Mouse (Mus musculus): ENCODE measurements around the gene Whrn. TPM values are rescaled to one million over a fixed set of nuclear protein-coding genes. Genes with fewer than 3 reads are reported as not detected.

Gene Whrn
- polyA plus RNA-seq, 1 experiment, result 28.9 TPM

DNA sequence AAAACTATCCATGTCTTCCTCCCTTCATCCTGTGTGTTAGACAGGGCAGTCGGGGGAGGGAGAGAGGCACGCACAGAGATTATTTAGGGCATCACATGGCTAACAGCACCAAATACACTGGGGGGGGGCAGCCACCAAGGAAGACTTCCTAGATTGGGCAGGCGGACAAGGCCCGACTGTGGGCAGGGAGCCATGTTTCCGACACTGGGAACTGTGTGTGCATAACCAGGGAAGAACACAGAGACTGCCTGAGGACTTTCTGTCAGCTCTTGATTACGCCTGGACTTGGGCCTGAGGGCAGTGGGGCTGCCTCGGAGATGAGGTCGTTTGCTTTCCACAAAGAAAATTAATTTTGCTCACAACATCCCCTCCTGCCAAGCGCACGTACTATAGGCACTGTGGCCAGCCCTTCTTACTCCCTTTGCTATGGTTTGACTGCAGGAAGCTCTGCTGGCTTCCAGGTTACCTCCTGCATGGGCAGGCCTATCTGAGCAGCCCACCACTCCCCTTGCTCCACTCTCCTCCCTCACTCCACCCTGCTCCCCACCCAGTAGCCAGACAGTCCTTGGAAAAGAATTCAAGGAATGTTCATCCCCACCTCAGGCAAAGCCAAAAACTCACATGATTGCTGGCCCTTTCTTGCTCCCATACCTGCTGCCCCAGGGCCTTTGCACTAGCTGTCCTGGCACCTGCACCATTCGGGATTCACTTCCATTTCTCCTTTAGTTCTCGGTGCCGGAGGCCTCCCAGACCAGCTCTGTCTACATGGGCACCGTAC lies 75.5 kb downstream of the Whrn start:
- TF ChIP-seq MYOG (IDR thresholded peaks at IDR 0.05; ENCODE audit: control insufficient read depth, extremely low read depth, insufficient read length) (no peak), MAX (IDR thresholded peaks at IDR 0.05) (no peak), MYOD1 (IDR thresholded peaks at IDR 0.05; ENCODE audit: control insufficient read depth, insufficient read length, low read depth) (no peak)

GRCm38 (mm10) chr4:63418270-63418669 lies 77.5 kb downstream of the Whrn start:
- Histone ChIP-seq H3K4me3 (ENCODE audit: insufficient read depth, poor library complexity, severe bottlenecking) (no peak overlapping the region), H3K27me3 (ENCODE audit: control insufficient read depth, insufficient read depth, insufficient read length) (no peaks in the 10 kb centered on the region), H3K79me2 (ENCODE audit: control insufficient read depth, insufficient read depth) (no peaks in the 10 kb centered on the region), H3K79me3 (ENCODE audit: low read depth) (no peaks in the 10 kb centered on the region), H3ac (ENCODE audit: control insufficient read depth, insufficient read length, low read depth) (no peak overlapping the region), H3K36me3 (ENCODE audit: control insufficient read depth, insufficient read depth) (no peaks in the 10 kb centered on the region)
- TF ChIP-seq USF1 (IDR thresholded peaks at IDR 0.05; ENCODE audit: low read depth), result no peak
- no peak for TF ChIP-seq FOSL1 (IDR thresholded peaks at IDR 0.05; ENCODE audit: insufficient read depth, low read length, poor library complexity, severe bottlenecking)
- TF ChIP-seq CEBPB (IDR thresholded peaks at IDR 0.05; ENCODE audit: low read depth), result no peak
- TF ChIP-seq CTCF (IDR thresholded peaks at IDR 0.05; ENCODE audit: control insufficient read depth, insufficient read depth, insufficient read length), result no peak
- TF ChIP-seq MAX (IDR thresholded peaks at IDR 0.05), result no peak
- no peak for TF ChIP-seq MYOD1 (IDR thresholded peaks at IDR 0.05; ENCODE audit: control insufficient read depth, insufficient read length, low read depth)
- TF ChIP-seq MYOG (IDR thresholded peaks at IDR 0.05; ENCODE audit: control insufficient read depth, extremely low read depth, insufficient read length), result no peak

More for the DNA sequence above, 75.5 kb downstream of the Whrn start:
- Histone ChIP-seq H3ac (ENCODE audit: control insufficient read depth, insufficient read length, low read depth) (no peak overlapping the region), H3K79me3 (ENCODE audit: low read depth) (no peaks in the 10 kb centered on the region), H3K79me2 (ENCODE audit: control insufficient read depth, insufficient read depth) (no peaks in the 10 kb centered on the region), H3K4me3 (ENCODE audit: insufficient read depth, poor library complexity, severe bottlenecking) (no peak overlapping the region), H3K36me3 (ENCODE audit: control insufficient read depth, insufficient read depth) (no peaks in the 10 kb centered on the region), H3K27me3 (ENCODE audit: control insufficient read depth, insufficient read depth, insufficient read length) (no peaks in the 10 kb centered on the region)

DNA sequence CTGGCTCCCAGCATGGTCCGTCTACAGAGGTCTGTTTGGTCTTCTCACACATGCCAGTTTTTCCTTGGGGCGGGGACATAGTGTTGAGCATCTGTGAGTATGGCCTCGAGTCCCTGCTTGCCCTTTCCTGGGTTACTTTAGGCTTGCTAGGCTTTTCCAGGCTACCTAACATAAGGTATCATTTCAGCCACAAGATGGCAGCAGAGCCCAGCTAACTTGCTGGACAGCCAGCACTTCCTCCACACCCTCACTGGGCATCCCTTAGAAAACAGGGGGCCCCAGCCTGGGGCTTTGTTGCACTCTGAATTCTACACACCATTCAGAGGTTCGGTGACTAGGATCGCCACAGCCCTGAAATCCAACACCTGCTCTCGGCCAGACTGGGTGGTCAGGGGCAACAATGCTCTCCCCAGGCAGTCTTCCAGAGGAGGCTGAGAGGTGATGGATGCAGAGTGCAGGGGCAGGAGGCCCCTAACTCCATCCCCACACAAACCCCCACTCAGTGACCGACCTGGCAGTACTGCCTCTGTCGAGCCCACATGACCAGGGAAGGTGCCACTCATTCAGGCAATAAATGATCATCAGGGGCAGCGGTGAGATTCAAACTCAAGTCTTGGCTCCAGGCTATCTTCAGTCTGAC lies 78.4 kb downstream of the Whrn start:
- H3ac ChIP-seq (ENCODE audit: control insufficient read depth, insufficient read length, low read depth), result no peak overlapping the region
- no peak overlapping the region for H3K4me3 ChIP-seq (ENCODE audit: insufficient read depth, poor library complexity, severe bottlenecking)
- H3K27me3 ChIP-seq (ENCODE audit: control insufficient read depth, insufficient read depth, insufficient read length), result no peaks in the 10 kb centered on the region
- H3K79me2 ChIP-seq (ENCODE audit: control insufficient read depth, insufficient read depth), result no peaks in the 10 kb centered on the region
- no peaks in the 10 kb centered on the region for H3K36me3 ChIP-seq (ENCODE audit: control insufficient read depth, insufficient read depth)
- TF ChIP-seq FOSL1 (IDR thresholded peaks at IDR 0.05; ENCODE audit: insufficient read depth, low read length, poor library complexity, severe bottlenecking) (no peak), MYOD1 (IDR thresholded peaks at IDR 0.05; ENCODE audit: control insufficient read depth, insufficient read length, low read depth) (no peak), CTCF (IDR thresholded peaks at IDR 0.05; ENCODE audit: control insufficient read depth, insufficient read depth, insufficient read length) (peak; percentile 62)
- H3K79me3 ChIP-seq (ENCODE audit: low read depth), result no peaks in the 10 kb centered on the region

GRCm38 (mm10) chr4:63414951-63415350 lies 80.8 kb downstream of the Whrn start:
- no peaks in the 10 kb centered on the region for H3K36me3 ChIP-seq (ENCODE audit: control insufficient read depth, insufficient read depth)
- no peaks in the 10 kb centered on the region for H3K79me2 ChIP-seq (ENCODE audit: control insufficient read depth, insufficient read depth)
- no peak overlapping the region for H3ac ChIP-seq (ENCODE audit: control insufficient read depth, insufficient read length, low read depth)
- H3K27me3 ChIP-seq (ENCODE audit: control insufficient read depth, insufficient read depth, insufficient read length), result no peaks in the 10 kb centered on the region
- H3K79me3 ChIP-seq (ENCODE audit: low read depth), result no peaks in the 10 kb centered on the region
- TF ChIP-seq CTCF (IDR thresholded peaks at IDR 0.05; ENCODE audit: control insufficient read depth, insufficient read depth, insufficient read length), result no peak
- no peak for TF ChIP-seq CEBPB (IDR thresholded peaks at IDR 0.05; ENCODE audit: low read depth)
- no peak for TF ChIP-seq USF1 (IDR thresholded peaks at IDR 0.05; ENCODE audit: low read depth)
- TF ChIP-seq MAX (IDR thresholded peaks at IDR 0.05), result no peak
- TF ChIP-seq MYOD1 (IDR thresholded peaks at IDR 0.05; ENCODE audit: control insufficient read depth, insufficient read length, low read depth), result no peak
- no peak for TF ChIP-seq MYOG (IDR thresholded peaks at IDR 0.05; ENCODE audit: control insufficient read depth, extremely low read depth, insufficient read length)
- TF ChIP-seq FOSL1 (IDR thresholded peaks at IDR 0.05; ENCODE audit: insufficient read depth, low read length, poor library complexity, severe bottlenecking), result no peak
- H3K4me3 ChIP-seq (ENCODE audit: insufficient read depth, poor library complexity, severe bottlenecking), result no peak overlapping the region

- TF ChIP-seq CEBPB (IDR thresholded peaks at IDR 0.05; ENCODE audit: low read depth) (no peak), MYOD1 (IDR thresholded peaks at IDR 0.05; ENCODE audit: control insufficient read depth, insufficient read length, low read depth) (no peak), CTCF (IDR thresholded peaks at IDR 0.05; ENCODE audit: control insufficient read depth, insufficient read depth, insufficient read length) (no peak), MAX (IDR thresholded peaks at IDR 0.05) (no peak), USF1 (IDR thresholded peaks at IDR 0.05; ENCODE audit: low read depth) (no peak), MYOG (IDR thresholded peaks at IDR 0.05; ENCODE audit: control insufficient read depth, extremely low read depth, insufficient read length) (no peak), FOSL1 (IDR thresholded peaks at IDR 0.05; ENCODE audit: insufficient read depth, low read length, poor library complexity, severe bottlenecking) (no peak)
- H3K27me3 ChIP-seq (ENCODE audit: control insufficient read depth, insufficient read depth, insufficient read length), result no peaks in the 10 kb centered on the region
- H3ac ChIP-seq (ENCODE audit: control insufficient read depth, insufficient read length, low read depth), result no peak overlapping the region
- no peak overlapping the region for H3K4me3 ChIP-seq (ENCODE audit: insufficient read depth, poor library complexity, severe bottlenecking)
- no peaks in the 10 kb centered on the region for H3K79me3 ChIP-seq (ENCODE audit: low read depth)
- H3K79me2 ChIP-seq (ENCODE audit: control insufficient read depth, insufficient read depth), result no peaks in the 10 kb centered on the region
- H3K36me3 ChIP-seq (ENCODE audit: control insufficient read depth, insufficient read depth), result no peaks in the 10 kb centered on the region
These were observed 84.6 kb downstream of the Whrn start for GRCm38 (mm10) chr4:63411222-63411621.
